Mouse (Mus musculus): ENCODE measurements at regions not wholly inside any gene's neighbourhood (a gene's known extent, or its start where the extent isn't known, plus 50 kb on each side); places are given as distances from the start of the nearest gene placed in this dataset.

GRCm38 (mm10) chr5:43089475-43089874 lies 143.5 kb upstream of the Cpeb2 start:
- DNase-seq (ENCODE audit: low spot score) (no peak), ATAC-seq (replicated peaks; ENCODE audit: low FRiP score, low TSS enrichment, low read depth) (no peak)
- Histone ChIP-seq H3K4me2 (ENCODE audit: low read length) (no peak overlapping the region), H3K9ac (ENCODE audit: low read length) (no peak overlapping the region), H3K4me3 (ENCODE audit: low read depth, low read length) (no peak overlapping the region), H3K27ac (ENCODE audit: low read depth) (no peak overlapping the region), H3K27me3 (replicated peaks; ENCODE audit: control insufficient read depth, insufficient read depth, low read length) (no peaks in the 10 kb centered on the region), H3K9me3 (ENCODE audit: control insufficient read depth, low read length) (no peaks in the 10 kb centered on the region), H3K4me1 (replicated peaks; ENCODE audit: control insufficient read depth, insufficient read depth, low read length) (no peaks in the 10 kb centered on the region; the same call in 1 of the 2 replicates), H3K36me3 (ENCODE audit: control insufficient read depth, insufficient read depth, low read length) (no peaks in the 10 kb centered on the region)
- 81% methylated on average over 2 of the region's 2 CpGs for WGBS

GRCm38 (mm10) chr5:43089941-43090340 lies 143.0 kb upstream of the Cpeb2 start:
- no peak for DNase-seq (ENCODE audit: low spot score)
- no peak overlapping the region for H3K9ac ChIP-seq (ENCODE audit: low read length)
- H3K27ac ChIP-seq (ENCODE audit: low read depth) = no peak overlapping the region
- WGBS = 86% methylated on average over 1 of the region's 1 CpGs
- H3K4me2 ChIP-seq (ENCODE audit: low read length) = no peak overlapping the region
- no peak overlapping the region for H3K4me3 ChIP-seq (ENCODE audit: low read depth, low read length)
- peaks cover 2% of the 10 kb centered on the region; the same call in 1 of the 2 replicates for H3K4me1 ChIP-seq (replicated peaks; ENCODE audit: control insufficient read depth, insufficient read depth, low read length)
- no peaks in the 10 kb centered on the region for H3K9me3 ChIP-seq (ENCODE audit: control insufficient read depth, low read length)
- ATAC-seq (replicated peaks; ENCODE audit: low FRiP score, low TSS enrichment, low read depth) = no peak
- H3K36me3 ChIP-seq (ENCODE audit: control insufficient read depth, insufficient read depth, low read length) = no peaks in the 10 kb centered on the region
- no peaks in the 10 kb centered on the region for H3K27me3 ChIP-seq (replicated peaks; ENCODE audit: control insufficient read depth, insufficient read depth, low read length)

GRCm38 (mm10) chr5:43093647-43094326 lies 139.2 kb upstream of the Cpeb2 start:
- H3K36me3 ChIP-seq (ENCODE audit: control insufficient read depth, insufficient read depth, low read length) = no peaks in the 10 kb centered on the region
- 71% methylated on average over 5 of the region's 5 CpGs for whole genome bisulfite sequencing
- no peaks in the 10 kb centered on the region for H3K9me3 ChIP-seq (ENCODE audit: control insufficient read depth, low read length)
- no peak for DNase-seq (ENCODE audit: low spot score)
- no peak for ATAC-seq (replicated peaks; ENCODE audit: low FRiP score, low TSS enrichment, low read depth)
- no peak overlapping the region for H3K9ac ChIP-seq (ENCODE audit: low read length)
- no peak overlapping the region for H3K4me2 ChIP-seq (ENCODE audit: low read length)
- H3K27me3 ChIP-seq (replicated peaks; ENCODE audit: control insufficient read depth, insufficient read depth, low read length) = no peaks in the 10 kb centered on the region
- no peak overlapping the region for H3K27ac ChIP-seq (ENCODE audit: low read depth)
- peaks cover 2% of the 10 kb centered on the region; the same call in 1 of the 2 replicates for H3K4me1 ChIP-seq (replicated peaks; ENCODE audit: control insufficient read depth, insufficient read depth, low read length)
- no peak overlapping the region for H3K4me3 ChIP-seq (ENCODE audit: low read depth, low read length)

- ATAC-seq (replicated peaks; ENCODE audit: low FRiP score, low TSS enrichment, low read depth) = no peak; the same call in 1 of the 2 replicates
- no peak overlapping the region for H3K4me3 ChIP-seq (ENCODE audit: low read depth, low read length)
- no peaks in the 10 kb centered on the region for H3K27me3 ChIP-seq (replicated peaks; ENCODE audit: control insufficient read depth, insufficient read depth, low read length)
- WGBS = 12% methylated on average over 7 of the region's 7 CpGs
- H3K4me2 ChIP-seq (ENCODE audit: low read length) = no peak overlapping the region
- no peak for DNase-seq (ENCODE audit: low spot score)
- peaks cover 2% of the 10 kb centered on the region; the same call in 1 of the 2 replicates for H3K4me1 ChIP-seq (replicated peaks; ENCODE audit: control insufficient read depth, insufficient read depth, low read length)
- H3K27ac ChIP-seq (ENCODE audit: low read depth) = no peak overlapping the region
- no peaks in the 10 kb centered on the region for H3K9me3 ChIP-seq (ENCODE audit: control insufficient read depth, low read length)
- H3K36me3 ChIP-seq (ENCODE audit: control insufficient read depth, insufficient read depth, low read length) = no peaks in the 10 kb centered on the region
- H3K9ac ChIP-seq (ENCODE audit: low read length) = no peak overlapping the region
Measured at GRCm38 (mm10) chr5:43094329-43094898, 138.6 kb upstream of the Cpeb2 start.

GRCm38 (mm10) chr5:43102000-43102459 lies 130.9 kb upstream of the Cpeb2 start:
- 50% methylated on average over 4 of the region's 4 CpGs for WGBS
- Histone ChIP-seq H3K27me3 (replicated peaks; ENCODE audit: control insufficient read depth, insufficient read depth, low read length) (no peaks in the 10 kb centered on the region), H3K4me2 (ENCODE audit: low read length) (no peak overlapping the region), H3K36me3 (ENCODE audit: control insufficient read depth, insufficient read depth, low read length) (no peaks in the 10 kb centered on the region), H3K9me3 (ENCODE audit: control insufficient read depth, low read length) (no peaks in the 10 kb centered on the region), H3K9ac (ENCODE audit: low read length) (no peak overlapping the region), H3K27ac (ENCODE audit: low read depth) (no peak overlapping the region), H3K4me1 (replicated peaks; ENCODE audit: control insufficient read depth, insufficient read depth, low read length) (no peaks in the 10 kb centered on the region), H3K4me3 (ENCODE audit: low read depth, low read length) (no peak overlapping the region)
- ATAC-seq (replicated peaks; ENCODE audit: low FRiP score, low TSS enrichment, low read depth) = no peak
- DNase-seq (ENCODE audit: low spot score) = no peak

GRCm38 (mm10) chr5:43102590-43102989 lies 130.4 kb upstream of the Cpeb2 start:
- Histone ChIP-seq H3K27me3 (replicated peaks; ENCODE audit: control insufficient read depth, insufficient read depth, low read length) (no peaks in the 10 kb centered on the region), H3K36me3 (ENCODE audit: control insufficient read depth, insufficient read depth, low read length) (no peaks in the 10 kb centered on the region), H3K27ac (ENCODE audit: low read depth) (no peak overlapping the region), H3K9ac (ENCODE audit: low read length) (no peak overlapping the region), H3K4me1 (replicated peaks; ENCODE audit: control insufficient read depth, insufficient read depth, low read length) (no peaks in the 10 kb centered on the region), H3K9me3 (ENCODE audit: control insufficient read depth, low read length) (no peaks in the 10 kb centered on the region), H3K4me3 (ENCODE audit: low read depth, low read length) (no peak overlapping the region), H3K4me2 (ENCODE audit: low read length) (no peak overlapping the region)
- DNase-seq (ENCODE audit: low spot score) (no peak), ATAC-seq (replicated peaks; ENCODE audit: low FRiP score, low TSS enrichment, low read depth) (no peak)
- 79% methylated on average over 3 of the region's 3 CpGs for WGBS

- Histone ChIP-seq H3K4me3 (ENCODE audit: low read depth, low read length) (no peak overlapping the region), H3K4me1 (replicated peaks; ENCODE audit: control insufficient read depth, insufficient read depth, low read length) (no peaks in the 10 kb centered on the region), H3K27me3 (replicated peaks; ENCODE audit: control insufficient read depth, insufficient read depth, low read length) (no peaks in the 10 kb centered on the region), H3K9me3 (ENCODE audit: control insufficient read depth, low read length) (no peaks in the 10 kb centered on the region), H3K4me2 (ENCODE audit: low read length) (no peak overlapping the region), H3K9ac (ENCODE audit: low read length) (no peak overlapping the region), H3K36me3 (ENCODE audit: control insufficient read depth, insufficient read depth, low read length) (no peaks in the 10 kb centered on the region), H3K27ac (ENCODE audit: low read depth) (no peak overlapping the region)
- 79% methylated on average over 7 of the region's 7 CpGs for WGBS
- ATAC-seq (replicated peaks; ENCODE audit: low FRiP score, low TSS enrichment, low read depth) = no peak
- DNase-seq (ENCODE audit: low spot score) = no peak
Measured at GRCm38 (mm10) chr5:43103728-43104127, 129.2 kb upstream of the Cpeb2 start.

- no peak for DNase-seq (ENCODE audit: low spot score)
- Histone ChIP-seq H3K9me3 (ENCODE audit: control insufficient read depth, low read length) (no peaks in the 10 kb centered on the region), H3K9ac (ENCODE audit: low read length) (no peak overlapping the region), H3K36me3 (ENCODE audit: control insufficient read depth, insufficient read depth, low read length) (no peaks in the 10 kb centered on the region), H3K27ac (ENCODE audit: low read depth) (no peak overlapping the region), H3K4me3 (ENCODE audit: low read depth, low read length) (no peak overlapping the region), H3K4me2 (ENCODE audit: low read length) (no peak overlapping the region), H3K4me1 (replicated peaks; ENCODE audit: control insufficient read depth, insufficient read depth, low read length) (no peaks in the 10 kb centered on the region), H3K27me3 (replicated peaks; ENCODE audit: control insufficient read depth, insufficient read depth, low read length) (no peaks in the 10 kb centered on the region)
- 76% methylated on average over 5 of the region's 5 CpGs for WGBS
- no peak for ATAC-seq (replicated peaks; ENCODE audit: low FRiP score, low TSS enrichment, low read depth)
Measured at GRCm38 (mm10) chr5:43105528-43105927, 127.4 kb upstream of the Cpeb2 start.

Measured in intestine, embryonic 14.5 days (tissue).